Comparison of ENCODE assay signal across 8 mouse cellular contexts in the genomic region with DNA sequence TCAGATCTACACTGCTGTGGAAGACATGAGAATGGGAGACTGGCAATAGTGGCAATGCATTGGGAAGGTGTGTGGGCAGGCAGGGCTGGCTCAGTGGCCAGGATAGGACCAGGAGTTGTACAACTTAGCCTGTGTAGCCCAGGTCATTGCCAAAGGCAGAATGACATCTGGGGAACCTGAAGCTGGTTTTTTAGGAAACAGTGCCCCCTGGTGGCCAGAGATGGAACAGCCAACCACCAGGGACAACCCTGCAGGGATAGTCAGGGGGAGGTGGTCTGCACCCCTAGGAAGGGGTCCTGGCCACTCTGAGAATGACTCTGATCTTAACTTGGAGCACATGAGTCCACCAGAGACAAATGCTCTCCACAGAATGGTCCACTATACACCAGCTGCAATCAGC. TPM values are rescaled to one million over a fixed set of nuclear protein-coding genes. Genes with fewer than 3 reads are reported as not detected.
DNase-seq lines count a peak whose midpoint lies in the region; ATAC-seq lines count a peak whose summit lies in the region.

No protein-coding gene starts in this region.

- ATAC-seq in cerebellum, adult (ENCODE audit: insufficient number of reproducible peaks, low FRiP score, low TSS enrichment): no peak
- peak; percentile 46; the same call in 1 of the 2 replicates for ATAC-seq in common myeloid progenitor, adult 5-6 weeks (replicated peaks; ENCODE audit: low read depth, poor library complexity, severe bottlenecking)

- peak; percentile 53 to 75 for DNase-seq in cerebellum, adult 18-20 months
- peak; percentile 69 for DNase-seq in MN1 (ENCODE audit: low spot score)
- peak; percentile 54 for DNase-seq in gastrocnemius, postnatal 14 days
- DNase-seq in kidney, postnatal 36 days: peak; percentile 57 to 82
- DNase-seq in lung, postnatal 4 days: peak; percentile 45 to 77
- peak; percentile 79 for DNase-seq in right cerebral cortex, postnatal 4 days

- intact Hi-C loops in gastrocnemius, postnatal 14 days (cut with DNase I; ENCODE audit: low total_unique reads): loop anchor here (2.0 to 5.0 kb wide), 2 partner anchors 34 to 213 kb away; no protein-coding TSS in a partner anchor

RNA-seq across cellular contexts. Expression of gene Micall2, which starts 14.4 kb away (rescaled TPM):
- 6.4 TPM in 2 replicates for total RNA-seq in common myeloid progenitor, adult 5-6 weeks (2017)
- 1 to 10 TPM; 3.0 to 3.1 TPM for total RNA-seq in gastrocnemius, postnatal 14 days (2021)

RNA-seq across cellular contexts. Expression of gene Ints1, which starts 24.9 kb away (rescaled TPM):
- total RNA-seq in common myeloid progenitor, adult 5-6 weeks (2017): 20.4 and 32.7 TPM in 2 replicates
- total RNA-seq in gastrocnemius, postnatal 14 days (2021): 10 to 100 TPM; 36.1 to 36.4 TPM

RNA-seq across cellular contexts. Expression of gene Mafk, which starts 40.8 kb away (rescaled TPM):
- 36.0 and 38.4 TPM in 2 replicates for total RNA-seq in common myeloid progenitor, adult 5-6 weeks (2017)
- 10 to 100 TPM; 11.1 to 13.6 TPM for total RNA-seq in gastrocnemius, postnatal 14 days (2021)
